Mouse (Mus musculus): ENCODE measurements around the gene Taf10. TPM values are rescaled to one million over a fixed set of nuclear protein-coding genes. Genes with fewer than 3 reads are reported as not detected.
"Not testable (repeated sequence)": the region's sequence is repeated elsewhere in the genome, so short reads cannot be mapped to it uniquely, and the experiment has no call there.

Gene Taf10
- polyA plus RNA-seq, 1 experiment from 2014 or later = 154 TPM

DNA sequence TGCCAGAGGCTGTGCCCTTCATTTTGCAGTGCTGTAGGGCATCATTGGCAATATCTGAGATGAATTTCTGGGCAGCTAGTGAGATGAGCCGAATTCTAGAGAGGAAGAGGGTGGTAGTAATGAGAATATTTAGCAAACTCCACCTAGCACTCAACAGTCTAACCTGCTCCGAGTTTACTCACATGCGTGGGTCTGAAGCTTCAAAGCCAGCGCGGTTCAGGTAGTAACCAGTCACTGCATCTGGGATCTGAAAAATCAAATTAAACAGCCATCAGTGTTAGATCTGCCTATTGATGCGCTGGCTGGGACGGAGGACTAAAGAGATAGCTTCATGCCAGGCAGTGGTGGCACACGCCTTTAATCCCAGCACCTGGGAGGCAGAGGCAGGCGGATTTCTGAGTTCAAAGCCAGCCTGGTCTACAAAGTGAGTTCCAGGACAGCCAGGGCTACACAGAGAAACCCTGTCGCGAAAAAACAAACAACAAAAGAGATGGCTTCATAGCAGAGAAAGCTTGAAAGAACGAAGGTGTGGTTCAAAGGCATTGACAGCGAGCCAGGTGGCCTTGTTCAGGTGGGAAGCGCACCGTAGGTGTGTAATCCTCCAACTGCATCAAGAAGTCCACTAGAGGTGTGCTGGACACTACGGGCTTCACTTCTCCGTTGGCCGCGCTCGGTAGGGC is 775 bp downstream of the Taf10 start:
- H3K9me3 ChIP-seq; H3K27me3 ChIP-seq (replicated peaks; ENCODE audit: low read depth, poor library complexity, severe bottlenecking); DNase-seq (ENCODE audit: low spot score): not testable (repeated sequence)
- Histone ChIP-seq H3K4me3 (peak overlapping the region; percentile 97), H3K4me1 (peaks cover 31% of the 10 kb centered on the region), H3K36me3 (replicated peaks) (peaks cover 60% of the 10 kb centered on the region), H3K27ac (replicated peaks) (peak overlapping the region; percentile 92)
- 37% methylated on average over 20 of the region's 20 CpGs for WGBS

DNA sequence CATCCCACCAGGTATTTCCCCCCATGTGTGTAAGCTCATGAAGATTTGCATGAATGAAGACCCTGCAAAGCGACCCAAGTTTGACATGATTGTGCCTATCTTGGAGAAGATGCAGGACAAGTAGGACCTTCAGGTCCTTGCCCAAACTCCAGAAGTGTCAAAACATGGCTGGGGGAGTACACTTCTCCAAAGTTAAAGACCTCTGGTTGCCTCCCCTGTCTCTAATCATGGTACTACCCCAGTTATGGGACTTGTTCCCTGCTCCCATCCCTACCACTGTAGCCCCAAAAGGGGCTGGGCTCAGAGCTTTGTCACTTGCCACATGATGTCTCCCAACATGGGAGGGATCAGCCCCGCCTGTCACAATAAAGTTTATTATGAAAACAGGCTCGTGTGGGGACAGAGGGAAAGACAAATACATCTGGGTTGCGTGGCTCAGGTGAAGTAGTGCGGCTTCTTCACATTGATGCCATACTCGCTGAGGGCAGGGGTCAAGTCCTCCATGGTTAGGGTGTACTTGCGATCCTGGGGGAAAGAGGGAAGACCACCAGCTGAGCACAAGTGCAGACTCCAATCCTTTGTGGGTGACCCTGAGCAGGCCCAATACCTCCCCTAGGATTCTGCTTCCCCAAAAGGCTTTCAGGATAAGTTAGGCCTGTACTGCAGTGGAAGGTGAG is 1.5 kb downstream of the Taf10 start:
- H3K27me3 ChIP-seq (replicated peaks; ENCODE audit: low read depth, poor library complexity, severe bottlenecking); DNase-seq (ENCODE audit: low spot score); H3K27ac ChIP-seq (replicated peaks); H3K9me3 ChIP-seq: not testable (repeated sequence)
- Histone ChIP-seq H3K4me1 (peaks cover 38% of the 10 kb centered on the region), H3K36me3 (replicated peaks) (peaks cover 53% of the 10 kb centered on the region), H3K4me3 (peak overlapping the region; percentile 97; the same call in 1 of the 2 replicates)
- WGBS = 87% methylated on average over 7 of the region's 7 CpGs

- H3K4me3 ChIP-seq = no peak overlapping the region
- H3K4me1 ChIP-seq = peaks cover 45% of the 10 kb centered on the region
- H3K9me3 ChIP-seq = no peaks in the 10 kb centered on the region
- WGBS = 93% methylated on average over 9 of the region's 9 CpGs
- DNase-seq (ENCODE audit: low spot score) = no peak
- H3K36me3 ChIP-seq (replicated peaks) = peaks cover 47% of the 10 kb centered on the region
- no peaks in the 10 kb centered on the region for H3K27me3 ChIP-seq (replicated peaks; ENCODE audit: low read depth, poor library complexity, severe bottlenecking)
- no peak overlapping the region for H3K27ac ChIP-seq (replicated peaks)
These were observed 2.2 kb downstream of the Taf10 start for GRCm38 (mm10) chr7:105741978-105742377.

- no peak overlapping the region for H3K4me3 ChIP-seq
- H3K36me3 ChIP-seq (replicated peaks) = peaks cover 38% of the 10 kb centered on the region
- no peaks in the 10 kb centered on the region for H3K9me3 ChIP-seq
- no peaks in the 10 kb centered on the region for H3K27me3 ChIP-seq (replicated peaks; ENCODE audit: low read depth, poor library complexity, severe bottlenecking)
- WGBS = 89% methylated on average over 6 of the region's 6 CpGs
- no peak for DNase-seq (ENCODE audit: low spot score)
- H3K27ac ChIP-seq (replicated peaks) = no peak overlapping the region
- H3K4me1 ChIP-seq = peaks cover 46% of the 10 kb centered on the region
These were observed 3.3 kb downstream of the Taf10 start for GRCm38 (mm10) chr7:105740851-105741250.

DNA sequence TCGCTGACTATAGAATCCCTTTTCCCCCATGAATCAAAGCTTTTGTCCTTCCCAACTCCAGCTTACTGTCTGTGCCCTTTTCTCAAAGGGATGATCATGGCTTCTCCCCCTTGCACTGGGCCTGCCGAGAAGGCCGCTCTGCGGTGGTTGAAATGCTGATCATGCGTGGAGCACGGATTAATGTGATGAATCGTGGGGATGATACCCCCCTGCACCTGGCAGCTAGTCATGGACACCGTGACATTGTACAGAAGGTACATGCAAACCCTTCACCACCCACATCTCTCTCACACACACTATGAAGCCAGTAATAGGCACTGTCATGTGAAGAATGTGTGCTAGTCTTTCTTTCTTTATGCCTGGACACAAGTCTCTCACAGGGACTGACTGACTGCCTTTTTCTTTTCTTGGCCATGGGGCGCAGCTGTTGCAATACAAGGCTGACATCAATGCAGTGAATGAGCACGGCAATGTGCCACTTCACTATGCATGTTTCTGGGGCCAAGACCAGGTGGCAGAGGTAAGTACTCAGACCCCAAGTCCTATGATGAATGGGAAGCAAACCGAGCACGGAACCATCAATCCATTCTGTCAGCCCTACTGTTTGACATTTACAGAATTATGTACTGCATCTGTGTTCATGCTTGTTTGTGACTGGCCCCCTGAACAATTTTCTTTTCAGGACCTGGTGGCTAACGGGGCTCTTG is 3.9 kb downstream of the Taf10 start:
- peaks cover 38% of the 10 kb centered on the region for H3K36me3 ChIP-seq (replicated peaks)
- no peaks in the 10 kb centered on the region for H3K27me3 ChIP-seq (replicated peaks; ENCODE audit: low read depth, poor library complexity, severe bottlenecking)
- H3K27ac ChIP-seq (replicated peaks) = no peak overlapping the region
- WGBS = 91% methylated on average over 13 of the region's 13 CpGs
- DNase-seq (ENCODE audit: low spot score) = no peak
- H3K4me3 ChIP-seq = no peak overlapping the region
- H3K9me3 ChIP-seq = no peaks in the 10 kb centered on the region
- H3K4me1 ChIP-seq = peaks cover 51% of the 10 kb centered on the region

DNA sequence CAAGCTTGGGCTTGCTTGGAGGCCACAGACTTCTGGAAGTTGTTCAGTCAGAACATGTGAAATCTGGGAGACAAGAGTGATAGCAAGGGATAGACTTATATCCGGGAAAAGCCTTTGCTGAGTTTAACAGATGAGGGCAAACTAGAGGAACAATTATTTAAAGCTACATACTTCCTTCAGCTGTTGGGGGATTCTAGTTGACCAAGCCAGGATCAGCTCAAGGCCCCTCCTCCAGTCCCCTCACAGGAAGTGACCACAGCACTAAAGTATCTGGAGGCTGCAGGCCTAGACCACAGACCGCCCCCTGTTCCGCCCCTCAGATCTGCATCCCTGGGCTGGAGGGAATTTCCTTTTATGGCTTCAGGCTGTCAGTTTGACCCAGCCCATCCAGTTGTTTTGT is 5.2 kb downstream of the Taf10 start:
- H3K27me3 ChIP-seq (replicated peaks; ENCODE audit: low read depth, poor library complexity, severe bottlenecking) = no peaks in the 10 kb centered on the region
- H3K4me3 ChIP-seq = peak overlapping the region; percentile 38; the same call in 1 of the 2 replicates
- H3K27ac ChIP-seq (replicated peaks) = peak overlapping the region; percentile 83
- no peaks in the 10 kb centered on the region for H3K9me3 ChIP-seq
- peak; percentile 81 for DNase-seq (ENCODE audit: low spot score)
- H3K36me3 ChIP-seq (replicated peaks) = peaks cover 48% of the 10 kb centered on the region
- peaks cover 50% of the 10 kb centered on the region for H3K4me1 ChIP-seq
- 17% methylated on average over 3 of the region's 3 CpGs for WGBS

GRCm38 (mm10) chr7:105738286-105738685 is 5.9 kb downstream of the Taf10 start:
- peak overlapping the region; percentile 83; the same call in 1 of the 2 replicates for H3K27ac ChIP-seq (replicated peaks)
- H3K36me3 ChIP-seq (replicated peaks) = peaks cover 55% of the 10 kb centered on the region
- DNase-seq (ENCODE audit: low spot score) = no peak
- 83% methylated on average over 2 of the region's 2 CpGs for WGBS
- H3K4me3 ChIP-seq = peak overlapping the region; percentile 78; the same call in 1 of the 2 replicates
- H3K4me1 ChIP-seq = peaks cover 45% of the 10 kb centered on the region
- no peaks in the 10 kb centered on the region for H3K9me3 ChIP-seq
- no peaks in the 10 kb centered on the region for H3K27me3 ChIP-seq (replicated peaks; ENCODE audit: low read depth, poor library complexity, severe bottlenecking)

DNA sequence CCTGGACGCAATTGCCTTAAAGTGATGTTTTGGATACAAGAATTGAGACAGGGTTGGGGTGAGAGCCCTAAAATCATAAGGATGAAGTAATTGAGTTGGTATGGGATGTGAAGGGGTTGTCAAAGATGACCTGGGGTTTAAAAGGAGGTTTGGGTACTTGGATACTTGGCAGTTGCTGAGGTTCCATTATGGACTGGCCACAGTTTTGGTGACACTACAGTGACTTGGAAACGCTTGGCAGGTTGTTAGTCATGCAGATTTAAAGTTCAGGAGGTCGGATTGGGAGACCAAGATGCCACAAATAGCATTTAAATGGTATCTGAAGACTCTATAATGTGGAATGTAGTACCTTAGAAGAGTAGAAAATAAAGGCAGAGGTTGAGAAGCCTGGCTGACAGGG is 6.5 kb downstream of the Taf10 start:
- no peak for DNase-seq (ENCODE audit: low spot score)
- Histone ChIP-seq H3K4me1 (peaks cover 40% of the 10 kb centered on the region), H3K4me3 (peak overlapping the region; percentile 78), H3K9me3 (no peaks in the 10 kb centered on the region), H3K27ac (replicated peaks) (peak overlapping the region; percentile 90; the same call in 1 of the 2 replicates), H3K27me3 (replicated peaks; ENCODE audit: low read depth, poor library complexity, severe bottlenecking) (no peaks in the 10 kb centered on the region), H3K36me3 (replicated peaks) (peaks cover 55% of the 10 kb centered on the region)
- WGBS = 39% methylated on average over 3 of the region's 3 CpGs

DNA sequence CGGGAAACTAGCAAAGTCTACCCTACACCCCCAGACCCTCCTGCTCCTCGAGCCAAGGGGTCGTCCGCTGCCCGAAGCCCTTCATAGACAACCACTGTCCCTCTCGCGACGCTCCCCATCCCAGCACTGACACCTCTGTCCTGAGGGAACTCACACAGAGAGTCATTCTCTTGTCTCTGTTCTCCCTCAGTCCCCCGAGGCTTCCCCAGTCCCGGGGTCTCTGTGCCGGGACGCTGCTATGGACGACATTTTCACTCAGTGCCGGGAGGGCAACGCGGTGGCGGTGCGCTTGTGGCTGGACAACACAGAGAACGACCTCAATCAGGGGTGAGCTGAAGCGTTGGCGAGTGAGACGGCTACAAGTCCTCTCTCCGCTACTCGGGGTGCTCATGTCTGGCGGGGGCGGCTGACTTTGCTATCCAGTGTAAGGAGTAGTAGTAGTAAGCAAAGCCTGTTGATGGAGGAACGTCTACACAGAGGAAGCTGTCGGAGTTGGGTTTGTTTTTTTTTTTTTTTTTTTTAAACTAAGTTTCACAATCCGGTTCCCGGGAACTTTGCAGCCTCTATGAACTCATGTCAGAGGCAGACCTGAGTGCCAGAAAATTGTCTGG is 7.1 kb downstream of the Taf10 start, which contains the start of gene Rrp8:
Rrp8 (minus strand) TSS at position 475 of the 611 bp plus-strand sequence.
- under 1% methylated on average over 30 of the region's 30 CpGs for WGBS
- Histone ChIP-seq H3K4me1 (peaks cover 40% of the 10 kb centered on the region), H3K4me3 (peak within 1 kb of the TSS; percentile 78), H3K9me3 (no peaks in the 10 kb centered on the region), H3K27me3 (replicated peaks; ENCODE audit: low read depth, poor library complexity, severe bottlenecking) (no peaks in the 10 kb centered on the region), H3K36me3 (replicated peaks) (peaks cover 55% of the 10 kb centered on the region), H3K27ac (replicated peaks) (peak within 1 kb of the TSS; percentile 90)
- no peak for DNase-seq (ENCODE audit: low spot score)

DNA sequence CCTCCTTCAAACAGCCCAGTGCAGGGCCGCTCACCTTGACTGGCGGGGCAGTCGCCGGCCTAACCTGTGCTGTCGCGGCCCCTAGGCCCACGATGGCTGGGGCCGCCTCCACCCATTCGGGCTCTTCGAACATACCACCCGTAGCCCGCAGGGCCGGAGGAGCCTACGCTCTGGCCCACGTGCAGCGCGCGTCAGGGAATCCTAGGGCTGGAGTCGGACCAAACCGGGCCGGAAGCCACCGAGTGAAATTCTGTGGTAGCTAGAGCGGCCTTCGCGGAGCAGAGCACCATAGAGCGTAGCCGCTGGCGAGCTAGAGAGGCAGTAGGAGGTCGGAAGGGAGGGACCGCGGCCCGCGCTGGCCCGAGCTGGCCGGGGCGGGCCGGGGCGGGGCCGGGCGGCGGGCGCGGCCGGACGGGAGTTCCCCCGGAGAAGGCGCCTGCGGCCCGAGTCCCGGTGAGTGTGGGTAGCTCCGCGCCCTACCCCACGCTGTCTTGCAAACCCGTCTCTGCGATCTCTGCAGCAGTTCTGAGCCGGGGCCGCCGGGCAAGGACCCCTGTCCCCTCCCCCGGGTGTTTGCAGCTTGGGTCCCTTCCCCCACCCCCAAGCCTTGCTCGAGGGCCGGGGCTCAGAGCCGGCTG is 7.8 kb downstream of the Taf10 start, which contains the start of gene Ilk:
Ilk (plus strand) TSS at position 329 of the 638 bp plus-strand sequence.
- H3K9me3 ChIP-seq = no peaks in the 10 kb centered on the region
- peaks cover 40% of the 10 kb centered on the region for H3K4me1 ChIP-seq
- H3K36me3 ChIP-seq (replicated peaks) = peaks cover 55% of the 10 kb centered on the region
- WGBS = under 1% methylated on average over 62 of the region's 62 CpGs
- peak within 1 kb of the TSS; percentile 90 for H3K27ac ChIP-seq (replicated peaks)
- H3K27me3 ChIP-seq (replicated peaks; ENCODE audit: low read depth, poor library complexity, severe bottlenecking) = no peaks in the 10 kb centered on the region
- peak; percentile 91 for DNase-seq (ENCODE audit: low spot score)
- peak within 1 kb of the TSS; percentile 78 for H3K4me3 ChIP-seq

- peaks cover 55% of the 10 kb centered on the region for H3K36me3 ChIP-seq (replicated peaks)
- peak overlapping the region; percentile 90 for H3K27ac ChIP-seq (replicated peaks)
- not testable (repeated sequence) for H3K9me3 ChIP-seq; H3K27me3 ChIP-seq (replicated peaks; ENCODE audit: low read depth, poor library complexity, severe bottlenecking); DNase-seq (ENCODE audit: low spot score)
- H3K4me1 ChIP-seq = peaks cover 40% of the 10 kb centered on the region
- 57% methylated on average over 4 of the region's 4 CpGs for WGBS
- peak overlapping the region; percentile 78 for H3K4me3 ChIP-seq
These were observed 8.7 kb downstream of the Taf10 start for GRCm38 (mm10) chr7:105735464-105735863.

GRCm38 (mm10) chr7:105734826-105735225 is 9.3 kb downstream of the Taf10 start:
- 87% methylated on average over 8 of the region's 8 CpGs for WGBS
- Histone ChIP-seq H3K27me3 (replicated peaks; ENCODE audit: low read depth, poor library complexity, severe bottlenecking) (no peaks in the 10 kb centered on the region), H3K4me1 (peaks cover 40% of the 10 kb centered on the region), H3K9me3 (no peaks in the 10 kb centered on the region), H3K4me3 (peak overlapping the region; percentile 78), H3K36me3 (replicated peaks) (peaks cover 55% of the 10 kb centered on the region), H3K27ac (replicated peaks) (no peak overlapping the region)
- no peak for DNase-seq (ENCODE audit: low spot score)
